Mouse (Mus musculus) heart, embryonic 11.5 days (tissue): ENCODE measurements around the gene Mbnl1. TPM values are rescaled to one million over a fixed set of nuclear protein-coding genes. Genes with fewer than 3 reads are reported as not detected.

Experiments used
- ATAC-seq: fragments of 200-750 bp; cut with Nextera tagmentation; replicated peaks from 2 replicates; pipeline ENCODE4 v1.8.0; 2017; ENCODE audit warnings: moderate library complexity; ENCODE audit not compliant: insufficient number of reproducible peaks, low FRiP score, low TSS enrichment
- H3K27ac ChIP-seq: fragments of 300-500 bp; sonication (generic); 2 replicates; pipeline ENCODE4 v1.5.1; 2014; ENCODE audit warnings: mild to moderate bottlenecking, low read depth, low read length
- H3K27me3 ChIP-seq: fragments of 300-500 bp; sonication (generic); 2 replicates; pipeline ENCODE4 v1.6.1; 2014; ENCODE audit warnings: mild to moderate bottlenecking, low read length, mixed read lengths; ENCODE audit not compliant: control insufficient read depth, insufficient read depth
- H3K36me3 ChIP-seq: fragments of 300-500 bp; sonication (generic); 2 replicates; pipeline ENCODE4 v1.6.1; 2014; ENCODE audit warnings: mild to moderate bottlenecking, low read length, moderate library complexity, mixed read lengths; ENCODE audit not compliant: control insufficient read depth, insufficient read depth
- H3K4me1 ChIP-seq: fragments of 300-500 bp; sonication (generic); 2 replicates; pipeline ENCODE4 v1.6.1; 2014; ENCODE audit warnings: low read length; ENCODE audit not compliant: control insufficient read depth, insufficient read depth
- H3K4me2 ChIP-seq: fragments of 300-500 bp; sonication (generic); 2 replicates; pipeline ENCODE4 v1.6.1; 2014; ENCODE audit warnings: mild to moderate bottlenecking, moderate library complexity
- H3K4me3 ChIP-seq: fragments of 300-500 bp; sonication (generic); 2 replicates; pipeline ENCODE4 v1.5.1; 2014; ENCODE audit warnings: low read depth, low read length
- H3K9ac ChIP-seq: fragments of 300-500 bp; sonication (generic); 2 replicates; pipeline ENCODE4 v1.6.1; 2014; ENCODE audit warnings: mild to moderate bottlenecking, low read depth, low read length, moderate library complexity
- H3K9me3 ChIP-seq: fragments of 300-500 bp; sonication (generic); replicated peaks from 2 replicates; pipeline ENCODE4 v1.6.1; 2016; ENCODE audit warnings: low read length; ENCODE audit not compliant: control insufficient read depth
- WGBS: fragments of 180-500 bp; shearing (Covaris S2); extraction: QIAGEN DNeasy Blood & Tissue Kit; methylation state at CpG from one replicate; pipeline ENCODE4 v1.1.7; 2014; ENCODE audit not compliant: insufficient replicate concordance; 5-methylcytosine and 5-hydroxymethylcytosine counted together
- polyA plus RNA-seq: library from polyadenylated mRNA; unstranded; fragments of >200 nt; fragmentation: Nextera tagmentation; extraction: Ambion mirVana; gene quantifications from 2 replicates; pipeline ENCODE4 v1.2.1, GENCODE M21; 2014

Gene Mbnl1
- polyA plus RNA-seq, 1 experiment from 2014 or later: 101 TPM

GRCm38 (mm10) chr3:60504775-60505430 is 32.3 kb downstream of the Mbnl1 start:
- Histone ChIP-seq H3K27ac (no peak overlapping the region), H3K4me3 (no peak overlapping the region), H3K4me2 (peak overlapping the region; percentile 27; the same call in 1 of the 2 replicates), H3K4me1 (peaks cover 13% of the 10 kb centered on the region), H3K36me3 (no peaks in the 10 kb centered on the region), H3K9ac (no peak overlapping the region), H3K9me3 (no peaks in the 10 kb centered on the region), H3K27me3 (no peaks in the 10 kb centered on the region)
- ATAC-seq: no peak
- 62% methylated on average over 5 of the region's 5 CpGs for WGBS

- 91% methylated on average over 5 of the region's 5 CpGs for WGBS
- no peak for ATAC-seq
- Histone ChIP-seq H3K4me3 (no peak overlapping the region), H3K9me3 (no peaks in the 10 kb centered on the region), H3K4me1 (peaks cover 12% of the 10 kb centered on the region), H3K27ac (no peak overlapping the region), H3K27me3 (no peaks in the 10 kb centered on the region), H3K9ac (no peak overlapping the region), H3K36me3 (no peaks in the 10 kb centered on the region), H3K4me2 (no peak overlapping the region)
Observed at GRCm38 (mm10) chr3:60506821-60507220, 34.2 kb downstream of the Mbnl1 start.

- Histone ChIP-seq H3K4me1 (peaks cover 8% of the 10 kb centered on the region), H3K4me2 (no peak overlapping the region), H3K9ac (no peak overlapping the region), H3K27ac (no peak overlapping the region), H3K4me3 (no peak overlapping the region), H3K9me3 (no peaks in the 10 kb centered on the region), H3K27me3 (no peaks in the 10 kb centered on the region), H3K36me3 (no peaks in the 10 kb centered on the region)
- 88% methylated on average over 3 of the region's 3 CpGs for WGBS
- ATAC-seq: no peak
Observed at GRCm38 (mm10) chr3:60507496-60507895, 34.9 kb downstream of the Mbnl1 start.

- 95% methylated on average over 2 of the region's 2 CpGs for WGBS
- no peak overlapping the region for H3K4me3 ChIP-seq
Observed at GRCm38 (mm10) chr3:60507979-60508378, 35.3 kb downstream of the Mbnl1 start.

GRCm38 (mm10) chr3:60511197-60511596 is 38.6 kb downstream of the Mbnl1 start:
- WGBS: 92% methylated on average over 3 of the region's 3 CpGs

More at GRCm38 (mm10) chr3:60507979-60508378, 35.3 kb downstream of the Mbnl1 start:
- Histone ChIP-seq H3K4me1 (peaks cover 9% of the 10 kb centered on the region), H3K27ac (no peak overlapping the region), H3K4me2 (no peak overlapping the region), H3K9me3 (no peaks in the 10 kb centered on the region), H3K36me3 (no peaks in the 10 kb centered on the region), H3K9ac (no peak overlapping the region), H3K27me3 (no peaks in the 10 kb centered on the region)
- no peak for ATAC-seq

GRCm38 (mm10) chr3:60513337-60513736 is 40.7 kb downstream of the Mbnl1 start:
- 74% methylated on average over 7 of the region's 7 CpGs for WGBS
- ATAC-seq: no peak

More at GRCm38 (mm10) chr3:60511197-60511596, 38.6 kb downstream of the Mbnl1 start:
- H3K4me2 ChIP-seq: no peak overlapping the region
- H3K4me3 ChIP-seq: no peak overlapping the region
- peaks cover 21% of the 10 kb centered on the region for H3K4me1 ChIP-seq
- H3K27ac ChIP-seq: no peak overlapping the region
- no peaks in the 10 kb centered on the region for H3K9me3 ChIP-seq
- H3K27me3 ChIP-seq: no peaks in the 10 kb centered on the region
- no peak for ATAC-seq
- no peaks in the 10 kb centered on the region for H3K36me3 ChIP-seq
- no peak overlapping the region for H3K9ac ChIP-seq

GRCm38 (mm10) chr3:60513746-60514145 is 41.1 kb downstream of the Mbnl1 start:
- no peak overlapping the region for H3K27ac ChIP-seq
- H3K4me2 ChIP-seq: no peak overlapping the region
- no peaks in the 10 kb centered on the region for H3K36me3 ChIP-seq
- ATAC-seq: no peak
- H3K4me3 ChIP-seq: no peak overlapping the region
- no peaks in the 10 kb centered on the region for H3K27me3 ChIP-seq
- no peaks in the 10 kb centered on the region for H3K9me3 ChIP-seq
- H3K9ac ChIP-seq: no peak overlapping the region
- peaks cover 25% of the 10 kb centered on the region for H3K4me1 ChIP-seq
- 76% methylated on average over 2 of the region's 2 CpGs for whole genome bisulfite sequencing

More at GRCm38 (mm10) chr3:60513337-60513736, 40.7 kb downstream of the Mbnl1 start:
- peaks cover 26% of the 10 kb centered on the region for H3K4me1 ChIP-seq
- no peaks in the 10 kb centered on the region for H3K9me3 ChIP-seq
- no peak overlapping the region for H3K9ac ChIP-seq
- H3K4me3 ChIP-seq: no peak overlapping the region
- H3K4me2 ChIP-seq: no peak overlapping the region; the same call in 1 of the 2 replicates
- H3K27ac ChIP-seq: no peak overlapping the region
- no peaks in the 10 kb centered on the region for H3K27me3 ChIP-seq
- no peaks in the 10 kb centered on the region for H3K36me3 ChIP-seq

- H3K9me3 ChIP-seq: no peaks in the 10 kb centered on the region
- H3K27ac ChIP-seq: no peak overlapping the region
- peaks cover 22% of the 10 kb centered on the region for H3K4me1 ChIP-seq
- H3K4me3 ChIP-seq: no peak overlapping the region
- ATAC-seq: peak; percentile 61; the same call in 1 of the 2 replicates
- no peak overlapping the region for H3K9ac ChIP-seq
- H3K4me2 ChIP-seq: no peak overlapping the region
- no peaks in the 10 kb centered on the region for H3K36me3 ChIP-seq
- H3K27me3 ChIP-seq: no peaks in the 10 kb centered on the region
Observed at GRCm38 (mm10) chr3:60515430-60515829, 42.8 kb downstream of the Mbnl1 start.
